23 mouse cellular contexts compared by ENCODE assay signal in the genomic region with DNA sequence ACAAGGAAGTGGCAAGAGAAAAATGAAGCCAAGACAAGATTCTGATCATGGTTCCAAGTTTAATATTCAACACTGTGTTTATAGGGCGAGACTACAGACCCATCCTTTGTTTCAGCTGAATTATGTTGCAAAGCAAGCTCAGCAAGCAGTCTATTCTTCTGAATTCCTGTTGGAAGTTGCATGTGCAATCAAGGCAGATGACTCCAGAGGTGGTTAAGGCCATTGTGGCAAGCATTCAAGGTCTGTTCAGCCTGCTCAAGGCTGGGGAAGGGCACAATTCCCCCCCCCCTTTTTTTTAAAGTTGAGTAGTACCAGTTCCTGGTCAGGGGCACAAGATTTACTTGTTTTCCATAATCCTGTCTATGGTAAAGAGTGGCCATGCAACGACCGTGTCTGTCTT.
DNase-seq lines count a peak whose midpoint lies in the region; ATAC-seq lines count a peak whose summit lies in the region.
"Had no signal": no experiment of that assay in that cellular context is flagged by ENCODE, and none has a peak within 500 bp of the region (broad histone marks: within the 10 kb centered on the region; RNA-seq: fewer than 3 reads in every experiment).

No protein-coding gene starts in this region.

- no peak overlapping the region for H3K4me3 ChIP-seq in heart, embryonic 10.5 days
- no peak overlapping the region for H3K4me3 ChIP-seq in forebrain, embryonic 16.5 days (replicated peaks; ENCODE audit: low read length)
- no peak overlapping the region for H3K4me3 ChIP-seq in midbrain, embryonic 14.5 days (replicated peaks; ENCODE audit: low read depth, low read length)
- H3K4me3 ChIP-seq: embryonic facial prominence, embryonic 13.5 days; embryonic facial prominence, embryonic 15.5 days; erythroblast, embryonic 14.5 days; forebrain, embryonic 10.5 days; forebrain, embryonic 12.5 days had no signal

- no peaks in the 10 kb centered on the region for H3K4me1 ChIP-seq in heart, embryonic 10.5 days
- no peaks in the 10 kb centered on the region for H3K4me1 ChIP-seq in forebrain, embryonic 16.5 days (replicated peaks; ENCODE audit: control insufficient read depth, insufficient read depth, low read length)
- no peaks in the 10 kb centered on the region for H3K4me1 ChIP-seq in midbrain, embryonic 14.5 days (ENCODE audit: control insufficient read depth, insufficient read depth, low read length)
- H3K4me1 ChIP-seq: embryonic facial prominence, embryonic 13.5 days; embryonic facial prominence, embryonic 15.5 days; forebrain, embryonic 10.5 days; forebrain, embryonic 12.5 days had no signal

- no peak overlapping the region for H3K4me2 ChIP-seq in forebrain, embryonic 16.5 days (ENCODE audit: low read length)
- H3K4me2 ChIP-seq in midbrain, embryonic 14.5 days (ENCODE audit: low read length): no peak overlapping the region
- H3K4me2 ChIP-seq: embryonic facial prominence, embryonic 13.5 days; embryonic facial prominence, embryonic 15.5 days; forebrain, embryonic 12.5 days had no signal

- H3K27me3 ChIP-seq in heart, embryonic 10.5 days (ENCODE audit: insufficient read depth, poor library complexity, severe bottlenecking): no peaks in the 10 kb centered on the region
- H3K27me3 ChIP-seq in forebrain, embryonic 16.5 days (replicated peaks; ENCODE audit: control insufficient read depth, insufficient read depth, low read length): no peaks in the 10 kb centered on the region
- no peaks in the 10 kb centered on the region for H3K27me3 ChIP-seq in midbrain, embryonic 14.5 days (ENCODE audit: control insufficient read depth, insufficient read depth, low read length)
- H3K27me3 ChIP-seq: embryonic facial prominence, embryonic 13.5 days; embryonic facial prominence, embryonic 15.5 days; forebrain, embryonic 12.5 days; Patski had no signal

- H3K9ac ChIP-seq in forebrain, embryonic 16.5 days (replicated peaks; ENCODE audit: low read depth, low read length): no peak overlapping the region
- no peak overlapping the region for H3K9ac ChIP-seq in midbrain, embryonic 14.5 days (replicated peaks; ENCODE audit: low read length)
- H3K9ac ChIP-seq: embryonic facial prominence, embryonic 13.5 days; embryonic facial prominence, embryonic 15.5 days; forebrain, embryonic 12.5 days; forebrain, postnatal 0 days had no signal

- no peak overlapping the region for H3K27ac ChIP-seq in heart, embryonic 10.5 days
- H3K27ac ChIP-seq in forebrain, embryonic 16.5 days (ENCODE audit: low read length): no peak overlapping the region
- H3K27ac ChIP-seq in midbrain, embryonic 14.5 days (replicated peaks; ENCODE audit: low read depth, low read length): no peak overlapping the region
- H3K27ac ChIP-seq: embryonic facial prominence, embryonic 13.5 days; embryonic facial prominence, embryonic 15.5 days; forebrain, embryonic 10.5 days; forebrain, embryonic 12.5 days had no signal

- WGBS in heart, embryonic 10.5 days: 85% methylated on average over 3 of the region's 3 CpGs
- WGBS in forebrain, embryonic 16.5 days: 84% methylated on average over 3 of the region's 3 CpGs
- 84% methylated on average over 3 of the region's 3 CpGs for WGBS in midbrain, embryonic 14.5 days

- peak; percentile 3 for DNase-seq in heart, embryonic 10.5 days (ENCODE audit: low spot score)
- DNase-seq in heart, postnatal 10 days: no peak
- DNase-seq in R1 (ENCODE audit: low read depth, low spot score): peak; percentile 84
- DNase-seq in midbrain, embryonic 14.5 days: no peak
- DNase-seq: adrenal gland, postnatal 10 days; cerebellum, adult 11 months; cerebellum, adult 18-20 months; cerebellum, adult 8-10 months; cerebellum, adult 9-11 months; cerebellum, postnatal 14 days; cerebellum, postnatal 36 days; embryo, embryonic 11 days; forebrain, postnatal 0 days had no signal

- H3K36me3 ChIP-seq in heart, embryonic 10.5 days: no peaks in the 10 kb centered on the region
- no peaks in the 10 kb centered on the region for H3K36me3 ChIP-seq in forebrain, embryonic 16.5 days (ENCODE audit: control insufficient read depth, insufficient read depth)
- H3K36me3 ChIP-seq in midbrain, embryonic 14.5 days (ENCODE audit: control insufficient read depth, insufficient read depth, low read length): no peaks in the 10 kb centered on the region
- H3K36me3 ChIP-seq: embryonic facial prominence, embryonic 13.5 days; embryonic facial prominence, embryonic 15.5 days; forebrain, embryonic 10.5 days; forebrain, embryonic 12.5 days; G1E had no signal

- ATAC-seq in forebrain, embryonic 16.5 days: no peak
- no peak for ATAC-seq in midbrain, embryonic 14.5 days (ENCODE audit: low FRiP score, low TSS enrichment)
- ATAC-seq: activated CD4-positive, CD25-positive, alpha-beta regulatory T cell, adult 4 months; forebrain, embryonic 14.5 days; forebrain, postnatal 0 days; Patski had no signal

- intact Hi-C loops in heart, postnatal 10 days (cut with DNase I): no loop called here

- no peaks in the 10 kb centered on the region for H3K9me3 ChIP-seq in heart, embryonic 10.5 days
- H3K9me3 ChIP-seq in forebrain, embryonic 16.5 days (ENCODE audit: control insufficient read depth, low read length): no peaks in the 10 kb centered on the region
- no peaks in the 10 kb centered on the region for H3K9me3 ChIP-seq in midbrain, embryonic 14.5 days (ENCODE audit: control insufficient read depth, low read length)
- H3K9me3 ChIP-seq: embryonic facial prominence, embryonic 13.5 days; embryonic facial prominence, embryonic 15.5 days; forebrain, embryonic 10.5 days; forebrain, embryonic 12.5 days; G1E had no signal

Comparison
In these comparisons a context has a peak if more than half of its experiments do, and no peak if none do; other contexts are left out.
1. DNase-seq: peak in heart, embryonic 10.5 days (single experiment) and R1 (single experiment); none in heart, postnatal 10 days (0 of 2) and midbrain, embryonic 14.5 days (single experiment).